Mouse (Mus musculus) layer of hippocampus, adult 2 months (tissue): Measurements from ENCODE around the gene Gm16368. TPM values are rescaled to one million over a fixed set of nuclear protein-coding genes. Genes with fewer than 3 reads are reported as not detected.
"Not testable (repeated sequence)": the region's sequence is repeated elsewhere in the genome, so short reads cannot be mapped to it uniquely, and the experiment has no call there.

ENCODE experiments used
- DNase-seq, 2 experiments: peaks; one replicate each; pipeline ENCODE4 v3.0.0; 2022; ENCODE audit warnings: low spot score in 2 of 2
- H3K27ac ChIP-seq: fragments of 200-600 bp; 2 replicates; pipeline ENCODE4 v1.8.1; 2022
- H3K4me3 ChIP-seq: fragments of 200-600 bp; 2 replicates; pipeline ENCODE4 v1.8.1; 2022; ENCODE audit warnings: mild to moderate bottlenecking
- CTCF ChIP-seq: fragments of 200-600 bp; conservative IDR thresholded peaks from 2 replicates; pipeline ENCODE4 v1.8.1; 2022; ENCODE audit warnings: antibody characterized with exemption, mild to moderate bottlenecking, moderate library complexity
- long read RNA-seq, 2 experiments: library from polyadenylated mRNA; stranded (forward); transcript quantifications; one replicate each; pipeline ENCODE4 v2.0.0; 2021; ENCODE audit warnings: borderline mapping rate in 2 of 2
- total RNA-seq, 2 experiments: library from RNA; stranded (reverse); gene quantifications; 2 replicates each; pipeline ENCODE4 v1.2.3; 2021

Gm16368 gene
- not detected for total RNA-seq
- long read RNA-seq, experiment 1, result 0 reads
- long read RNA-seq, experiment 2, result 0 reads

- not testable (repeated sequence) for H3K27ac ChIP-seq, DNase-seq, H3K4me3 ChIP-seq
Observed at GRCm38 (mm10) chr12:88083397-88083796, at the start of gene Gm16368. TSS of gene Gm16368 (plus strand) at chr12:88083697.

- not testable (repeated sequence) for H3K4me3 ChIP-seq, DNase-seq, H3K27ac ChIP-seq
- peak; percentile 33 for TF ChIP-seq CTCF
Observed at GRCm38 (mm10) chr12:88039062-88039461, 44.4 kb upstream of the Gm16368 start.

GRCm38 (mm10) chr12:88039703-88040102 is 43.8 kb upstream of the Gm16368 start:
- not testable (repeated sequence) for DNase-seq, H3K4me3 ChIP-seq, H3K27ac ChIP-seq

- H3K4me3 ChIP-seq, DNase-seq, H3K27ac ChIP-seq: not testable (repeated sequence)
Observed at GRCm38 (mm10) chr12:88045226-88045625, 38.3 kb upstream of the Gm16368 start.

Other genes with a start within 250 kb of the Gm16368 start
- not detected for gene Gm2001, start 241.4 kb upstream of the Gm16368 start, total RNA-seq
- not detected for gene Gm2016, start 209.6 kb upstream of the Gm16368 start, total RNA-seq
- not detected for gene Gm2022, start 188.3 kb upstream of the Gm16368 start, total RNA-seq
- gene Gm2035, start 163.8 kb upstream of the Gm16368 start, total RNA-seq, result not detected
- not detected for gene Gm2042, start 129.6 kb upstream of the Gm16368 start, total RNA-seq
- gene Gm2075, start 71.8 kb upstream of the Gm16368 start, total RNA-seq, result not detected
- not detected for gene Gm6803, start 64.9 kb upstream of the Gm16368 start, total RNA-seq
- not detected for gene Gm2056, start 56.7 kb upstream of the Gm16368 start, total RNA-seq
- not detected for gene Gm10436, start 98.4 kb downstream of the Gm16368 start, total RNA-seq
- not detected for gene Gm8332, start 166.4 kb downstream of the Gm16368 start, total RNA-seq
- gene Gm5662, start 190.8 kb downstream of the Gm16368 start, total RNA-seq, result not detected
- not detected for gene Gm5039, start 240.3 kb downstream of the Gm16368 start, total RNA-seq